Mouse (Mus musculus) heart, postnatal 0 days (tissue): ENCODE results near the gene Cdc42ep2. TPM values are rescaled to one million over a fixed set of nuclear protein-coding genes. Genes with fewer than 3 reads are reported as not detected.

Experiments
- ATAC-seq: fragments of 200-750 bp; cut with Nextera tagmentation; 2 replicates; pipeline ENCODE4 v1.8.0; 2017; ENCODE audit warnings: low read depth, moderate number of reproducible peaks, moderate library complexity; ENCODE audit not compliant: insufficient read depth
- DNase-seq: peaks from one replicate; pipeline ENCODE4 v3.0.0-alpha.2; 2016; ENCODE audit warnings: low spot score
- H3K27ac ChIP-seq: fragments of 300-500 bp; sonication (generic); 2 replicates; pipeline ENCODE4 v1.5.1; 2014; ENCODE audit warnings: low read depth, mild to moderate bottlenecking
- H3K27me3 ChIP-seq: fragments of 300-500 bp; sonication (generic); 2 replicates; pipeline ENCODE4 v1.6.1; 2014; ENCODE audit warnings: low read length, mixed read lengths; ENCODE audit not compliant: control insufficient read depth, insufficient read depth
- H3K36me3 ChIP-seq: fragments of 300-500 bp; sonication (generic); replicated peaks from 2 replicates; pipeline ENCODE4 v1.6.1; 2014; ENCODE audit warnings: low read length, mixed read lengths; ENCODE audit not compliant: control insufficient read depth, insufficient read depth
- H3K4me1 ChIP-seq: fragments of 300-500 bp; sonication (generic); 2 replicates; pipeline ENCODE4 v1.6.1; 2014; ENCODE audit warnings: antibody characterized with exemption; ENCODE audit not compliant: control insufficient read depth, insufficient read depth
- H3K4me2 ChIP-seq: fragments of 300-500 bp; sonication (generic); 2 replicates; pipeline ENCODE4 v1.6.1; 2014; ENCODE audit warnings: low read depth, mild to moderate bottlenecking, low read length, moderate library complexity
- H3K4me3 ChIP-seq: fragments of 300-500 bp; sonication (generic); 2 replicates; pipeline ENCODE4 v1.5.1; 2014; ENCODE audit warnings: low read depth, low read length
- H3K9ac ChIP-seq: fragments of 300-500 bp; sonication (generic); replicated peaks from 2 replicates; pipeline ENCODE4 v1.6.1; 2014; ENCODE audit warnings: low read depth, low read length, mixed read lengths
- H3K9me3 ChIP-seq: fragments of 300-500 bp; sonication (generic); replicated peaks from 2 replicates; pipeline ENCODE4 v1.6.1; 2016; ENCODE audit warnings: low read length; ENCODE audit not compliant: control insufficient read depth
- CTCF ChIP-seq: IDR thresholded peaks from 2 replicates; pipeline ENCODE4 v1.5.1; 2016; ENCODE audit warnings: antibody characterized with exemption, control low read depth, low read depth
- EP300 ChIP-seq: IDR thresholded peaks from 2 replicates; pipeline ENCODE4 v1.6.1; 2016; ENCODE audit warnings: antibody characterized with exemption, low read depth
- WGBS: fragments of 180-500 bp; shearing (Covaris S2); extraction: QIAGEN DNeasy Blood & Tissue Kit; methylation state at CpG from one replicate; pipeline ENCODE4 v1.1.7; 2014; 5-methylcytosine and 5-hydroxymethylcytosine counted together
- polyA plus RNA-seq: library from polyadenylated mRNA; unstranded; fragments of >200 nt; fragmentation: Nextera tagmentation; extraction: Ambion mirVana; gene quantifications from 2 replicates; pipeline ENCODE4 v1.2.1, GENCODE M21; 2015
- total RNA-seq: library from RNA; depleted of rRNA; stranded (reverse); fragments of >200 nt; gene quantifications from 2 replicates; pipeline ENCODE4 v1.2.3, GENCODE M21; 2014; ENCODE audit warnings: low replicate concordance

Gene Cdc42ep2
- total and polyA plus RNA-seq, 2 experiments from 2014 or later, result 8.8 to 17.4 TPM

DNA sequence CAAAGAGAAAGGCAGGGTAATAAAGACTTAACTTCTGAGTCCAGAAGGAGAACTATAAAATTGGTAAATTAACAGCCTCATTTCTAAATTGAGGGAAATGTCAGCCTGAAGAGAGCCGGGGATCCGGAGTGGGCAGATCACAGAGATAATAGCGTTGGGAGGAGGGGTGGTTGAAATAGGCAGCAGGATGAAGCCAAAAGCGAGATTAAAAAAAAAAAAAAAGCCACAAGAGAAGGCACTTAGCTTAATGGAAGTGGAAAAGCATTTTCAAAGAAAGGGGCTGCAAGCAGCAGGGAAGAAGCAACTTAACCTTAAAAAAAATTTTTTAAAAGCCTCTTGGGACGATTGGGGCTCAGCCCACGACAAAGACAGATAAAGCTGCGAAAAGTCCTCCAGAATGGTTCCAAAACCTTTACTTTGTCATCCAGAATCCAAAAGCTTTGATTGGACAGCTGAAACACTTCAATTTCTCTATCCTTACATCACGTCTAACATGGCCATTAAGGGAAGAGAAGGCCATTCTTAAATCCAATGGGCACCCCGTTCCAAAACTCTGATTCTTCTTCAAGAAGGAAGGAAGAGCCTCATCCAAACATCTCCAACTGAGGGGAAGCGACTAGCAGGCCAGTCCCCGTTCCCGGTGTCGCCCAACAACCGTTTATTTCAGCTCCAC lies 13.1 kb downstream of the Cdc42ep2 start:
- Histone ChIP-seq H3K4me2 (peak overlapping the region; percentile 82), H3K4me1 (peaks cover 25% of the 10 kb centered on the region), H3K27ac (peak overlapping the region; percentile 88), H3K27me3 (no peaks in the 10 kb centered on the region), H3K36me3 (peaks cover 28% of the 10 kb centered on the region), H3K4me3 (peak overlapping the region; percentile 82), H3K9ac (peak overlapping the region; percentile 93), H3K9me3 (no peaks in the 10 kb centered on the region)
- DNase-seq, result no peak
- WGBS, result 2% methylated on average over 14 of the region's 14 CpGs
- ATAC-seq, result no peak
- TF ChIP-seq EP300 (no peak), CTCF (no peak)

DNA sequence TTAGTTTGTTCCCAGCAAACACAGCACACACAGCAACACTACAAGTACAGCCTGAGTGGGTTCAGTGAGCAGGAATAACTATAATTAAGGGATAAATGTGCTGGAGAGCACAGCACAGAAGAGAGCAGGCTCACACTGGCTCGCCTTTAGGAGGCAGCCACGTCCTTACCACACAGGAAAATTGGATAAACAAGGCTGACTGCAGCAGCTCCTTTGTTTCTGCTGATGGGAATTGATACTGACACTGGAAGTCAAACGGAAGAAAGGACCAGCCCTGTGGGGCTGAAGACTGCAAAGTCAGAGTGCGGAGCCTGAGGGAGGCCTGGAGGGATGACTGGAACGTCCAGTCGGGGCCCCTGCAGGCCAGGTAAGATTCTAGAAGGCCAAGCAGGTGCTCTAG lies 14.4 kb downstream of the Cdc42ep2 start:
- peak overlapping the region; percentile 0; the same call in 1 of the 2 replicates for H3K27ac ChIP-seq
- H3K27me3 ChIP-seq, result no peaks in the 10 kb centered on the region
- H3K4me1 ChIP-seq, result peaks cover 25% of the 10 kb centered on the region
- peak overlapping the region; percentile 1; the same call in 1 of the 2 replicates for H3K4me2 ChIP-seq
- ATAC-seq (no peak), DNase-seq (no peak)
- no peak overlapping the region for H3K9ac ChIP-seq
- no peaks in the 10 kb centered on the region for H3K9me3 ChIP-seq
- no peak for TF ChIP-seq CTCF
- TF ChIP-seq EP300, result no peak
- 47% methylated on average over 6 of the region's 6 CpGs for WGBS
- H3K36me3 ChIP-seq, result peaks cover 30% of the 10 kb centered on the region
- H3K4me3 ChIP-seq, result no peak overlapping the region

DNA sequence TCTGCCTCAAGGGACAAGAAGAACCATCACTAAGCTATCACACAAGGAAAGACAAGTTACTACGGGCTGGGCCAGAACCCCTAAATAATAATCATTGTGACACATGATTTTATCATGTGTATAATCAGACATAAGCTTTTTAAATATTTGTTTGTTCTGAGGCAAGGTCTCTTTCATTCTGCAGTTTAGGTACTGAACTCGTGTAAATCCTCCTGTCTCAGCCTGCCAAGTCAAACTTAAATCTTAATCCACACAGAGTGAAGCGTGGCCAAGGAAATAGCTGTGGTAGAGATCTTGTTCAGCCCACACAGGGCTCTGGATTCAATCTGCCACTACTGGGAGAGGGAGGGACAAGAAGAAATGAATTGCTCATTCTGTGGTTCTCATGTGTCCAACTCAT lies 17.3 kb downstream of the Cdc42ep2 start:
- DNase-seq (no peak), ATAC-seq (no peak)
- Histone ChIP-seq H3K9ac (no peak overlapping the region), H3K4me2 (no peak overlapping the region), H3K27ac (no peak overlapping the region), H3K9me3 (no peaks in the 10 kb centered on the region), H3K36me3 (peaks cover 53% of the 10 kb centered on the region), H3K27me3 (no peaks in the 10 kb centered on the region), H3K4me3 (no peak overlapping the region), H3K4me1 (peaks cover 18% of the 10 kb centered on the region)
- 79% methylated on average over 3 of the region's 3 CpGs for WGBS
- no peak for TF ChIP-seq EP300
- no peak for TF ChIP-seq CTCF

DNA sequence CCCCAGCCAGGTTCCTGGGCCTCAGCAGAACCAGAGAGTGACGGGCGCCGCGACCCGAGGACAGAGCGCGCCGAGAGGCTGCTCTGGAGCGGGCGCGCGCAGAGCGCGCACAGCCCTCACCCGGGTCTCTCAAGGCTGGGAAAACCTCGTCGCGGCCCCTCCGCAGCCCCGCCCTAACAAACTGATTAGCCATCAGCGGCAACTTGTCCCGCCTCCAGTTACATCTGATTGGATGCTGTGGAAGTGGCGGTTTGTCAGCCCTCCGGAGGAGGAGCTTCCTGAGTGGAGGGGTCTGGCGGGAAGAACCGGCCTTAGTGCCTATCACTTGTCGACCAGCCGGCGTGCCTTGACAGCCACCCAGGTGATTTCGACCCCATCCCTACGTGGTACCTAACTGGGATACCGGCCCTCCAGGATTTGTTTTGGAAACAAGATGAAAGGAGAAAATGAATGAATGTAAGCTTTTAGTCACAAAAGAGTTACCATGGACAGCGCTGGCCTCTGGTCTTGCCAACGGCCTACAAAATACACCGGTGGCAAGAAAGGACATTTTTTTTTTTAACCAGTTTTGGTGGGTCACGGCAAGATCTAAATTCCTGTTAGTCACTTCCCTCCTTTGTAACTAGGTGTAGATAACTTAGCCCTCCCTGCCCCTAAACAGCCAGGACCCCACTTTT lies 30.5 kb downstream of the Cdc42ep2 start, which contains the start of gene Tigd3:
TSS of gene Tigd3 (minus strand) at position 148 of the 677 bp plus-strand sequence.
- ATAC-seq (peak; percentile 96), DNase-seq (peak; percentile 92)
- WGBS, result 2% methylated on average over 36 of the region's 36 CpGs
- peaks cover 19% of the 10 kb centered on the region for H3K36me3 ChIP-seq
- no peaks in the 10 kb centered on the region for H3K4me1 ChIP-seq
- H3K27me3 ChIP-seq, result no peaks in the 10 kb centered on the region
- no peak for TF ChIP-seq CTCF
- TF ChIP-seq EP300, result no peak
- no peaks in the 10 kb centered on the region for H3K9me3 ChIP-seq
- peak within 1 kb of the TSS; percentile 60 for H3K4me3 ChIP-seq
- peak within 1 kb of the TSS; percentile 28; the same call in 1 of the 2 replicates for H3K27ac ChIP-seq
- H3K9ac ChIP-seq, result peak within 1 kb of the TSS; percentile 64
- H3K4me2 ChIP-seq, result peak within 1 kb of the TSS; percentile 96

GRCm38 (mm10) chr19:5893282-5894001 lies 31.2 kb downstream of the Cdc42ep2 start:
- ATAC-seq, result peak; percentile 17
- Histone ChIP-seq H3K27ac (peak overlapping the region; percentile 28; the same call in 1 of the 2 replicates), H3K4me3 (peak overlapping the region; percentile 60), H3K9ac (peak overlapping the region; percentile 64), H3K27me3 (no peaks in the 10 kb centered on the region), H3K36me3 (peaks cover 14% of the 10 kb centered on the region), H3K9me3 (no peaks in the 10 kb centered on the region), H3K4me1 (no peaks in the 10 kb centered on the region), H3K4me2 (peak overlapping the region; percentile 96)
- WGBS, result 11% methylated on average over 28 of the region's 31 CpGs
- no peak for DNase-seq
- TF ChIP-seq EP300, result no peak
- TF ChIP-seq CTCF, result no peak
